Mouse (Mus musculus): ENCODE measurements at regions not wholly inside any gene's neighbourhood (a gene's known extent, or its start where the extent isn't known, plus 50 kb on each side); places are given as distances from the start of the nearest gene placed in this dataset.

GRCm38 (mm10) chr1:184534511-184534910, 197.9 kb downstream of the Hlx start:
- TF ChIP-seq CTCF (IDR thresholded peaks at IDR 0.05; ENCODE audit: low read depth): no peak
- TF ChIP-seq EP300 (IDR thresholded peaks at IDR 0.05; ENCODE audit: low read depth): no peak

Measured in liver, embryonic 14.5 days (tissue).